Mouse (Mus musculus) CH12.LX (cell line): ENCODE data around the gene Gnb2.

Source experiments
- POLR2A ChIP-seq: IDR thresholded peaks from 2 replicates; pipeline ENCODE4 v1.6.1; 2011; ENCODE audit warnings: low read depth, mild to moderate bottlenecking, improper control_type of control experiment, low read length
- SIN3A ChIP-seq: IDR thresholded peaks from 2 replicates; pipeline ENCODE4 v1.6.1; 2012; ENCODE audit warnings: low read length, improper control_type of control experiment, inconsistent platforms
- TCF12 ChIP-seq: IDR thresholded peaks from 2 replicates; pipeline ENCODE4 v1.6.1; 2014; ENCODE audit warnings: low read depth, mild to moderate bottlenecking, inconsistent platforms, low read length, improper control_type of control experiment

DNA sequence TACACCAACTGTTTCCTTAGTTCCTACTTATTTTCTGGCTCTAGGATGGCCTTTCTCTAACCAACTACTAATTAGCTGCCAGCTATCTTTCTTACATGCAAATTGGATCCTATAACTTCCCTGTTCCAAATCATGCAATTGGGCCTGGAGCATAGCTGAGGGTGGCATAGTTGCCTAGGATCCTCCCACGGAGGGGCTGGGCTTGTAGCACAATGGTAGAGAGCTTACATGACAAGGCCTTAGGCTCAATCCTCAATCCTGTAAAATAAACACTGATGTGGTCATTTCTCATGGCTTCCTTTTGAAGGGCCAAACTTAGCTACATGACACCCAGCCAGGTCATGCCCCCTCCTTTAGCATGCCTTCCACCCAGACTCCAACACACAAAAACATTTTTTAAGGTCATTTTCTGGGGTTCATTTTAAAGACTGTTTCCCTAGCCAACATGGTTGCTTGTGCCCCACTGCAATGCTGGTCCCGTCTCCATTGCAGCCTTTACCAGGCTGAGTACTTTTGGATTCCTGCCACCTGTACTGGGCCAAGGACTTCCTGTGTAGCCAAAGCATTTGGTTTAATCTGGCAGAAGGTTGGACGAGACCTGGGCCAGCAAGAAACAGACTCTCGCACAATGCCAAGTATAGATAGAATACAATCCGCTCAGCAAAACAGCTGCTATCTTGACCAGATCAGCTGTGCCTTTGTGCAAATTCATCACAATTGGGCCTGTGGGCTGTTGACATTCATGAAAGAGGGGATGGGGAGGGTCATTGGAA is 8.6 kb upstream of the Gnb2 start:
- no peak for TF ChIP-seq TCF12
- TF ChIP-seq SIN3A, result no peak
- no peak for TF ChIP-seq POLR2A
